Mouse (Mus musculus): Measurements from ENCODE around the gene Sptbn4. TPM values are rescaled to one million over a fixed set of nuclear protein-coding genes. Genes with fewer than 3 reads are reported as not detected.

The Sptbn4 gene
- polyA plus RNA-seq, 1 experiment from 2014 or later: 0.57 TPM

DNA sequence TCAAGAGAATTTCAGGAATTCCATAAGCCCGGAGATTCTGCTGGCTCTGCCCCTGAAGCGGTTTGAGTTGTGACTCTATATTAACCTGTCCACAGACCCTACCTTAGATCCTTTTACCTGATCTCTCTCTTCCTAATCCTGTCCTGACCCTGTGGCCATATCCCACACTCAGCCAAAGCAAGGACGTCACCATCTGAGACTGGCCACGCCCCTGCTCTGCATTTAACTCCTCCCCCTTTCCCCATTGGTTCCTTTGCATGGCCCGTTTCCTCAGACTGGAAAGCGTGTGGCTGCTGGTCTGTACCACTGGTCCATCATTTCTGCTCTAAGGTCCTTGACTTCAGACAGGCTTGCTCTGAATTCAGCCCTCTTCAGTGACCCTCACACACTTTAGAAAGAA, 102.0 kb downstream of the Sptbn4 start:
- DNase-seq (ENCODE audit: low spot score) (no peak), ATAC-seq (ENCODE audit: low FRiP score) (0 out of 2 replicates have a peak, but pooled peaks have one; percentile 35)
- no peak overlapping the region for H3K27ac ChIP-seq (ENCODE audit: low read depth, low read length)
- 26% methylated on average over 6 of the region's 6 CpGs for WGBS
- no peaks in the 10 kb centered on the region for H3K4me1 ChIP-seq (replicated peaks; ENCODE audit: control insufficient read depth, insufficient read depth, low read length)
- no peaks in the 10 kb centered on the region for H3K27me3 ChIP-seq (ENCODE audit: control insufficient read depth, insufficient read depth, low read length)
- no peaks in the 10 kb centered on the region for H3K9me3 ChIP-seq (ENCODE audit: control insufficient read depth, low read length)
- H3K9ac ChIP-seq (ENCODE audit: low read depth, low read length): no peak overlapping the region
- H3K36me3 ChIP-seq (ENCODE audit: control insufficient read depth, insufficient read depth, low read length): 0 out of 2 replicates have a peak, but pooled peaks cover 12% of the 10 kb centered on the region
- H3K4me2 ChIP-seq (replicated peaks; ENCODE audit: low read depth, low read length): no peak overlapping the region
- H3K4me3 ChIP-seq (ENCODE audit: low read depth, low read length): no peak overlapping the region

DNA sequence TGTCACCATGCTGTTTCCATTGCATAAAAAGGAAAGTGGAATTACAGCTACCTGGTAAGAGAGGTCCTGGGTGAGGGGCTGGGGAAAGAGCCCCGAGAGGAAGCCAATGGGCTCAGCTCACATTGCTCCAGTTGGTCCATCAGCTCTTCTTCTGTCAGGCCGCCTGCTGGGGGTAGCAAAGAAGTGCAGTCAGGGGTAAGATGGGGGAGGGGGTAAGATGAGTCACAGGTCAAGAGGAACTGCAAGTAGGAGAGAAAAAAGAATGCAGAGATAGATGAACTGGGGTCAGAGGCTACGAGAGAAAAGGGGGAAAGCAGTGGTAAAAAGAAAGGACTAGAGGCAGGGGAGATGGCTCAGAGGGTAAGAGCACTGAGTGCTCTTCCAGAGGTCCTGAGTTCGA, 104.9 kb downstream of the Sptbn4 start:
- H3K36me3 ChIP-seq (ENCODE audit: control insufficient read depth, insufficient read depth, low read length): 0 out of 2 replicates have a peak, but pooled peaks cover 12% of the 10 kb centered on the region
- 28% methylated on average over 4 of the region's 4 CpGs for WGBS

DNA sequence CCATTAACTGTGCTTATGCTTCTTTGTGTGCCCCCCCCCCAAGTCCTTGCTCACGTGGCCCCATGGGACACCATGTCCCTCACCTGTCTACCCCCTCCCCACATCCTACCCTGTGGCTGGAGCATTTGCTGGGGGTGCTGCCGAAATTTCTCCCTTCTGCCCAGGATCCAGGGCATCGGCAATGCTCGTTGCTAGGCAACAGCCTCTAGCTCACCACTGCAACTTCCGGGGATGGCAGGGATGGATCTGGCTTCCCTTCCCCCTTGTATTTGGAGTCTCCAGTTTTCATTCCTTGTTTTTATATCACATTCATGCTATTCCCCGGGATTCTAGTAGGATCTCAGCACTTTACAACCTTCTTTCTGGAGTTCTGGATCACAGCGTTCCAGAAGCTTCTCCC, 108.0 kb downstream of the Sptbn4 start:
- no peak for DNase-seq (ENCODE audit: low spot score)
- Histone ChIP-seq H3K27me3 (ENCODE audit: control insufficient read depth, insufficient read depth, low read length) (peaks cover 33% of the 10 kb centered on the region), H3K27ac (ENCODE audit: low read depth, low read length) (no peak overlapping the region), H3K36me3 (ENCODE audit: control insufficient read depth, insufficient read depth, low read length) (0 out of 2 replicates have a peak, but pooled peaks cover 10% of the 10 kb centered on the region), H3K9ac (ENCODE audit: low read depth, low read length) (no peak overlapping the region), H3K4me3 (ENCODE audit: low read depth, low read length) (no peak overlapping the region), H3K4me2 (replicated peaks; ENCODE audit: low read depth, low read length) (no peak overlapping the region; the same call in 1 of the 2 replicates), H3K4me1 (replicated peaks; ENCODE audit: control insufficient read depth, insufficient read depth, low read length) (peaks cover 3% of the 10 kb centered on the region; the same call in 1 of the 2 replicates), H3K9me3 (ENCODE audit: control insufficient read depth, low read length) (no peaks in the 10 kb centered on the region)
- no peak for ATAC-seq (ENCODE audit: low FRiP score)
- 36% methylated on average over 7 of the region's 7 CpGs for WGBS

More for the DNA sequence above, 104.9 kb downstream of the Sptbn4 start:
- Histone ChIP-seq H3K9me3 (ENCODE audit: control insufficient read depth, low read length) (no peaks in the 10 kb centered on the region), H3K4me1 (replicated peaks; ENCODE audit: control insufficient read depth, insufficient read depth, low read length) (no peaks in the 10 kb centered on the region; the same call in 1 of the 2 replicates), H3K9ac (ENCODE audit: low read depth, low read length) (no peak overlapping the region), H3K4me2 (replicated peaks; ENCODE audit: low read depth, low read length) (no peak overlapping the region), H3K27ac (ENCODE audit: low read depth, low read length) (no peak overlapping the region), H3K4me3 (ENCODE audit: low read depth, low read length) (no peak overlapping the region), H3K27me3 (ENCODE audit: control insufficient read depth, insufficient read depth, low read length) (peaks cover 6% of the 10 kb centered on the region)
- DNase-seq (ENCODE audit: low spot score) (no peak), ATAC-seq (ENCODE audit: low FRiP score) (no peak)

DNA sequence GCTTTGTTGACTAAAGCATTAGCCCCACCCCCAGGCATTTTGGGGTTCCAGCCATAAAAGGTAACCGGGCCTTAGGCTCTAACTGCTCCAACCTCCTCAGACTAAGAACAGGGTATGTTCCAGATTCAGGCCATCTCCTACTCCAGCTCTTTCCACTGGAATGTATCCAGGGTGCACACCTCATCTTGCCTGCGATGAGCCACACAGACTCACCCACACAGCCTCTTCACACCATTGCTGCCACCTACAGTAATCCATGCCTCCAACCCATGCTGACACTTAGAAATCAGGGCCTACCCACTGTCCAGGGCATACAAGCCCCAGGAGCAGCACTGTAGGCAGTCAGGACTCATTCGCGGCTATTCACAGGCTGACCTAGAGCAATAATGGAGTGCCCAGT, 108.4 kb downstream of the Sptbn4 start:
- no peak overlapping the region for H3K9ac ChIP-seq (ENCODE audit: low read depth, low read length)
- no peak overlapping the region for H3K27ac ChIP-seq (ENCODE audit: low read depth, low read length)
- H3K4me3 ChIP-seq (ENCODE audit: low read depth, low read length): no peak overlapping the region
- H3K27me3 ChIP-seq (ENCODE audit: control insufficient read depth, insufficient read depth, low read length): peaks cover 37% of the 10 kb centered on the region
- H3K9me3 ChIP-seq (ENCODE audit: control insufficient read depth, low read length): no peaks in the 10 kb centered on the region
- H3K4me2 ChIP-seq (replicated peaks; ENCODE audit: low read depth, low read length): no peak overlapping the region; the same call in 1 of the 2 replicates
- no peak for DNase-seq (ENCODE audit: low spot score)
- H3K4me1 ChIP-seq (replicated peaks; ENCODE audit: control insufficient read depth, insufficient read depth, low read length): peaks cover 4% of the 10 kb centered on the region; the same call in 1 of the 2 replicates
- ATAC-seq (ENCODE audit: low FRiP score): no peak
- H3K36me3 ChIP-seq (ENCODE audit: control insufficient read depth, insufficient read depth, low read length): 0 out of 2 replicates have a peak, but pooled peaks cover 7% of the 10 kb centered on the region
- 75% methylated on average over 4 of the region's 4 CpGs for WGBS

DNA sequence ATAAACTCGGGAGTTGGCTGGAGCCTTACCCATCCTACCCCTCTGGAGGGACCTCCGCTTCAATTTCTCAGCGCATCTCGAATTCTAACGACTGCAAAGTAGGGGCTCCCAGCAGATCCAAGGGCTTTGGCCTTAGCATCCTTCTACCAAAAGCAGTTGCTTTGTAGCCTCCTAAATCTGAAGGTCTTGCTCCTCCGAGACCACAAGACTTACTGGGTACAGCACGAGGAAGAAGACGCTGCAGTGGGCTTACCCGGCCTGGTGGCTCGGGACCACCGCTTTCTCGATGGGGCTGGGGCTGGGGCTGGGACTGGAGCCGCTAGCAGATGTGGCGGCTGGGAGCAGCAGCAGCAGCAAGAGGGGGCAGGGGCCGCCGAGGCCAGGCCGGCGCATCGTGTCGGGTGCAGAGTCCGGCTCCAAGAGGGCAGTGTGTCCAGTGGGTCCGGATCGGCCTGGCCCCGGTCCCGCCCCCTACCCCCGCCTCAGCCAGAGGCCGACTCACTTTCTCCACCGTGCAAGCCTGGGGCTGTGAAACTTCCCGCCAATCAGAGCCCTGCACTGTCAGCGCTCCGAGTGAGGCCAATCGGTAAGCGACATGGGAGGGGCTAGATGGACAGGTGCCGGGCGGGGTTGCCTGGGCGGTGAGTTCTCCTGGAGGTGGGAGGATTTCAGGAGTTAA, 110.2 kb downstream of the Sptbn4 start, which contains the start of gene Ltbp4:
Ltbp4 (minus strand) TSS at position 518 of the 679 bp plus-strand sequence.
- ATAC-seq (ENCODE audit: low FRiP score): peak; percentile 51
- H3K27me3 ChIP-seq (ENCODE audit: control insufficient read depth, insufficient read depth, low read length): peaks cover 54% of the 10 kb centered on the region
- H3K4me1 ChIP-seq (replicated peaks; ENCODE audit: control insufficient read depth, insufficient read depth, low read length): peaks cover 12% of the 10 kb centered on the region
- H3K9ac ChIP-seq (ENCODE audit: low read depth, low read length): peak within 1 kb of the TSS; percentile 52
- WGBS: under 1% methylated on average over 36 of the region's 36 CpGs
- no peaks in the 10 kb centered on the region for H3K9me3 ChIP-seq (ENCODE audit: control insufficient read depth, low read length)
- 0 out of 2 replicates have a peak, but pooled peaks cover 3% of the 10 kb centered on the region for H3K36me3 ChIP-seq (ENCODE audit: control insufficient read depth, insufficient read depth, low read length)
- peak within 1 kb of the TSS; percentile 39 for H3K4me3 ChIP-seq (ENCODE audit: low read depth, low read length)
- H3K4me2 ChIP-seq (replicated peaks; ENCODE audit: low read depth, low read length): peak within 1 kb of the TSS; percentile 80
- H3K27ac ChIP-seq (ENCODE audit: low read depth, low read length): no peak within 1 kb of the TSS
- DNase-seq (ENCODE audit: low spot score): peak; percentile 64

DNA sequence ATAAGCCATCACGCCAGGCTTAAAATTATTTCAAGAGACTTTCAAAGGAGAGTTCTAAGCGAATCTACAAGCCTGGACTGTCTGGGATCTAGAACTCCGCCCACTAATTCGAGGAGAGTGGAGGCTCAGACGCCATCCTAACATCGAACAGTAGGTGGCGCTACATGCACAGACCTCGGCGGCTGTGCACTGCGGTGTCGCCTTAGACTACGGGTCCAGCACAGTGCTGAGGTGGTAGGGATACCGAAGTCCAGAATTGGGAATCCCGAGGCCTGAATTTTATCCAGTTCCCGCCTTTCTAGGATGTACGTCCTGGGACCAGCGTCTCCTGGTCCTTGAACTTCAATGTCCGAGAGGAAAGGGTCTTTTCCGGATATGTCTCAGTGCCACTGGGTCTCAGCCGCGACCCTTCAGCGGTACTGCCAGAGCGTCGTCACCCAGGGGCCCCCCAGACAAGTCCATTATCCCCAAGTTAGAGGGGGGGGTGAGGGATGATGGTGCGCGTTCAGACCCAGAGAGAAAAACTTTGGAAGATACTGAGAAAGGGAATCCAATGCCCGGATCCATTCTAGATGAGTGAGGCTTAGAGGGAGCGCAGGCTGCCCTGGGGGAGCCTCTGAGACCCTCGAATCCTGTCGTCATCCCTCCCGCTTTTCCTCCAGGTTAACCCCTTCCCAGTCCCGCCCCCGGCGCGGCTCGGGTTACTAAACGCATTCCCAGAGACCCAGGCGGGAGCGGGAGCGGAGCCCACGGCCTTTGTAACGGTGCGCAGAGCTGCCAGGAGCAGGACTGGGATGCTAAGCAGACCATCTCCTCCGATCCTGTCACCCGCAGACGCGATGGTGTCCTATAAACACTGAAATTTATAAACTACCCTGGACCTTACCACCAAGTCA, 111.3 kb downstream of the Sptbn4 start:
- Histone ChIP-seq H3K4me3 (ENCODE audit: low read depth, low read length) (peak overlapping the region; percentile 39), H3K27ac (ENCODE audit: low read depth, low read length) (no peak overlapping the region), H3K4me1 (replicated peaks; ENCODE audit: control insufficient read depth, insufficient read depth, low read length) (peaks cover 14% of the 10 kb centered on the region), H3K27me3 (ENCODE audit: control insufficient read depth, insufficient read depth, low read length) (peaks cover 65% of the 10 kb centered on the region), H3K36me3 (ENCODE audit: control insufficient read depth, insufficient read depth, low read length) (no peaks in the 10 kb centered on the region), H3K9ac (ENCODE audit: low read depth, low read length) (no peak overlapping the region), H3K9me3 (ENCODE audit: control insufficient read depth, low read length) (no peaks in the 10 kb centered on the region), H3K4me2 (replicated peaks; ENCODE audit: low read depth, low read length) (peak overlapping the region; percentile 80)
- ATAC-seq (ENCODE audit: low FRiP score): peak; percentile 84
- peak; percentile 96 for DNase-seq (ENCODE audit: low spot score)
- under 1% methylated on average over 47 of the region's 47 CpGs for WGBS

DNA sequence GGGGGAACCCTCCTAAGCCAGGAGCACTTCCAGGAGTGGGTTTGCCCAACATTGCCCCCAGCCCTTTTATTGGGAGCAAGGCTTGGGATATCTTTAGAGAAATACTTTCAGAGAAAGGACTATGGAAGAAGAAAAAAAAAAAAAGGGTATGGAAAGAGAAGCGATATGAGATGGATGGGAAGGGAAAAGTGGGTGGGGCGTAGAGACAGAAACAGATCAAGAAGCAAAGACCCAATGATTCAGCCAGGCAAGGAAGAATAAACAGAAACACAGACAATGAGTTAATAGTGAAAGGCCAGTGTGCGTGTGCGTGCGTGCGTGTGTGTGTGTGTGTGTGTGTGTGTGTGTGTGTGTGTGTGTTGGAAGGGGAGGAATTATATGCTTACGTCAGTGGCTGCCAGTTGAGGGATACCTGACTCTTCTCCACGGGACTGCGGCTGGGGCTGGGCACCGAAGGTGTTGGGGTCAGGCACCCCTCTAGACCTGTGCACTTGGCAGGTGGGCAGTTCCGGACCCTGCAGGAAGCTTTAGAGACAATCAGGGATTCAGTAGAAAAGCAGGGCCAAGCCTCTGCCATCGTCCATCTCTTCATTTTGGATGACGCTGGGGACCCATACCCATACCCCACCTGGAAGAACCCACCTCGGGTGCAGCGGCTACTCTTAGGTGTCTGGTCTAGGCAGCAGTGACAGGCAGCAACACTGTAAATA, 112.3 kb downstream of the Sptbn4 start:
- DNase-seq (ENCODE audit: low spot score): no peak
- no peak overlapping the region for H3K27ac ChIP-seq (ENCODE audit: low read depth, low read length)
- 60% methylated on average over 15 of the region's 15 CpGs for WGBS
- H3K4me2 ChIP-seq (replicated peaks; ENCODE audit: low read depth, low read length): no peak overlapping the region
- H3K27me3 ChIP-seq (ENCODE audit: control insufficient read depth, insufficient read depth, low read length): peaks cover 75% of the 10 kb centered on the region
- H3K4me3 ChIP-seq (ENCODE audit: low read depth, low read length): no peak overlapping the region
- no peaks in the 10 kb centered on the region for H3K36me3 ChIP-seq (ENCODE audit: control insufficient read depth, insufficient read depth, low read length)
- peak; percentile 3; the same call in 1 of the 2 replicates for ATAC-seq (ENCODE audit: low FRiP score)
- no peaks in the 10 kb centered on the region for H3K9me3 ChIP-seq (ENCODE audit: control insufficient read depth, low read length)
- H3K9ac ChIP-seq (ENCODE audit: low read depth, low read length): no peak overlapping the region
- H3K4me1 ChIP-seq (replicated peaks; ENCODE audit: control insufficient read depth, insufficient read depth, low read length): peaks cover 17% of the 10 kb centered on the region

DNA sequence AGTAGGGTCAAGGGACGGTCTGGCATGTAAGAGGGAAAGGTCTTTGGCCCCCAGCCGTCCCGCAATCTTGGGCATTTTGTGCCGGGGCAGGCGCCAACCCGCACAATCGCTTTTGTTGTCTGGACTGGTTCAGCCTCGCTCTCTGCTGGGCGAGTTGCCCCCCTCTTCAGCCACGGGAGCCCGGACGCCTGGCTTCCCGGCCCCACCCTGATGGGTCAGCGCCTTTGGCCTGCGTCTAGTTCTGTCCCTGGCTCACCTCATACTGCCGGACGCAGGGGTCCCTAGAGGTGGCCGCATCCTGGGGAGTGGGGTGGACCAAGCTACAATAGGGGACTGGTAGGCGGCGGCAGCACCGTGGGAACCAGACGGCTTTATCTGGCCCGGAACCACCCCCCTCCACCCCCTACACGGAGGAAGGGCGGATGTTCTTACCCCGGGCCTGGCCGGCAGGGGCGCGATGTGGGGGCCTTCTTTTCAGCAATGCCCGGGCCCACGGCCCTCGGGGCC, 113.0 kb downstream of the Sptbn4 start:
- Histone ChIP-seq H3K27me3 (ENCODE audit: control insufficient read depth, insufficient read depth, low read length) (peaks cover 82% of the 10 kb centered on the region), H3K4me1 (replicated peaks; ENCODE audit: control insufficient read depth, insufficient read depth, low read length) (peaks cover 20% of the 10 kb centered on the region), H3K4me3 (ENCODE audit: low read depth, low read length) (no peak overlapping the region), H3K36me3 (ENCODE audit: control insufficient read depth, insufficient read depth, low read length) (no peaks in the 10 kb centered on the region), H3K4me2 (replicated peaks; ENCODE audit: low read depth, low read length) (no peak overlapping the region), H3K9ac (ENCODE audit: low read depth, low read length) (no peak overlapping the region), H3K9me3 (ENCODE audit: control insufficient read depth, low read length) (no peaks in the 10 kb centered on the region), H3K27ac (ENCODE audit: low read depth, low read length) (no peak overlapping the region)
- WGBS: 2% methylated on average over 32 of the region's 32 CpGs
- DNase-seq (ENCODE audit: low spot score) (no peak), ATAC-seq (ENCODE audit: low FRiP score) (no peak)
